Mouse (Mus musculus) c-Kit-positive CD71-negative TER-119-negative erythroid progenitor cells, embryonic 14.5 days (primary cell): Measurements from ENCODE around the gene F930015N05Rik.

Source experiments
- DNase-seq: peaks from one replicate; pipeline ENCODE4 v3.0.0-alpha.2; 2013; ENCODE audit warnings: low read depth

F930015N05Rik gene

DNA sequence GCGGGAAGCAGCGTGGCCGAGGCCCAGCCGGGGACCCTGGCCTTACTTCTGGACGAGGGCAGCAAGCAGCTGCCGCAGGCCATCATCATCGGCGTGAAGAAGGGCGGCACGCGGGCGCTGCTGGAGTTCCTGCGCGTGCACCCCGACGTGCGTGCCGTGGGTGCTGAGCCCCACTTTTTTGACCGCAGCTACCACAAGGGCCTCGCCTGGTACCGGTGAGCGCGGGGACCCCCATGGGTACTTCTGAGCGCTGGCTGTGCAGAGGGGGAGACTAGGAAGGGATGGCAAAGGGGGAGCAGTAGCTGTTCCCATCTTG, at the start of gene F930015N05Rik:
TSS of gene F930015N05Rik (minus strand) at position 242 of the 316 bp plus-strand sequence.
- DNase-seq: no peak

GRCm38 (mm10) chr11:64481445-64481844, 45.0 kb upstream of the F930015N05Rik start:
- DNase-seq: no peak

DNA sequence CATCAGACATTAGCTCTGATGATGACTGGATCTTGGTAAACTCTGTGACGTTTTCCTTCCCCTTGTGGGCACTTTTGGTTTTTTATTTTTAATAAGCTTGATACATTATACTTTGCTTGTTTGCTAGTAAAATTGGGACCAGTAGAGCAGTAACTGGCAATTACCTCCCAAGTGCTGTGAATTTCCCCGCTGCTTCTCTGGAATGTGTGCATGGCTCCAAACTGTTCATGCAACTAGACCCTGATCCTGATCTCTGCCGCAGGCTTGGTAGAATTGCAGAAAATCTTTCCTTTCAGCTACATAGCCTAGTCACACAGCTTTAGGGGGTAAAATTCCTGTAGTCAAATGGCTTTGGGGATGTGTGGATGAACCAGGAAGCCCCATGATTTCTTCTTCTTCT, 37.2 kb upstream of the F930015N05Rik start:
- no peak for DNase-seq

- peak; percentile 8 for DNase-seq
Observed at GRCm38 (mm10) chr11:64470689-64471088, 34.2 kb upstream of the F930015N05Rik start.

DNA sequence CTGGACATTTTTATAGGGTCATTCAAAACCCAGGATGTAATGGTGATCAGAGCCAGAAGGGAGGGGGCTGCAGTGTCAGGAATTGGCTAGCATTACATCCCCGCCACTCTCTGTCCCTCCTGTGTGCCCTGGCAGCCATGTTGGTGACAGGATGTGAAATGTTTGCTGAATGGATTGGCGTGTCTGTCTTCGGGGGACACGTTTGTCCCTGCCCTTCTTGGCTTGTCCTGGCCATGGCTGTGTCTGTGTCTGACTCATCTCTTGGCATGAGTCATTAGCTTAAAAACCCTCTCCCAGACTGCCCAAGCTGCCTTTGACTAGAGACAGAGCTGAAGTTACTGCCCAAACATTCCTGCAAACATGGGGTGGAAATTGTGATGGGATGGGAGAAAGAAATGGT, 32.3 kb upstream of the F930015N05Rik start:
- no peak for DNase-seq

DNA sequence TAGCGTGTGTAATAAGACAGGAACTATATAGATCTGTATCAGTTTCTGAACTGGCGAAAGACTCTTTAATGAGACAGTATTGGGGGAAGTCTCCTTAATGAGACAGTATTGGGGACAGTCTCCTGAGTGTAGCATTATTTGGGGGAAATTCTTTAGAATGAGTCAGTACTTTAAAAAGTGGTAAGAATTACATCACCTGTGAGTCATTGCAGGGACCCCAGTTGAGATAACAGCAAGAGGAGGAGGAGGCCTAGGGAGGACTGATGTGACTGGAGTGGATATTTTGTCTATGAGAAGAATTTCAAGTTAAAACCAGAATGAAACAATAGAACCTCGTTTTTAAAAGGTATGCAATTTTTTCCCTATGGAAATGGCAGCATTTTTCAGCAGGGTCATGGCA, 25.3 kb upstream of the F930015N05Rik start:
- DNase-seq: no peak

DNA sequence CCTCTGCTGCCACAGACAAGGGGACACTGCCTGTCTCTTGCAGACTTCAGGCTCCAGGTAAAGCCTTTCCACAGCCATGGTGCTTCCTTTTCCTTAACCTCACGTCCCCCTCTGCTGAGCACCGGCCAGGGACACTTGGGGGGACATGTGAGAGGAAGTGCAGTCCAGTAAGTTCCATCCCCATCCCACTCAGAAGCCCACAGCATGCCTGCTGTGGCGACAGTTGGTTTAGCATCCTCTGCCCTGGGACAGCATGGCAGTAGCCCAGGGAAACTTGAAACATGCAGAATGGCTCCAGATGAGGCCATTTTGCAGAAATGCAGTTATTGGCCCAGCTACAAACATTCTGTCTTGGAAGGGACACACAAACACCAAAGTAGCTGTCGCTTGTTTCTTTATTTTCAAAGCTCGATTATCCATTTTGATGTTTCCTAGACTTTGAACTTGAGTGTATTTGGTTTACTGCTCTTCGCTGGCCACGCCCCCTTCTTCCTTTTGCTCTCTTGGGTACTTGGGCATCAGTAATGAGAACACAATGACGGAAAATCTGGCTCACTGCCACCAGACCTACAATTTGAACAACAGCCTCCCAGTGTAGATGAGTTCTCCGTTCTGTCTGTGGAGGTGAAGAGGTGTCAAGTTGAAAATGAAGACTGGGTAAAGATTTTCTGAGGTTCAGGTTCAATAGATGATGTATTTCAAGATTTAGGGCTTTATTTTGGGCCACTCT, 12.3 kb upstream of the F930015N05Rik start:
- no peak for DNase-seq

DNA sequence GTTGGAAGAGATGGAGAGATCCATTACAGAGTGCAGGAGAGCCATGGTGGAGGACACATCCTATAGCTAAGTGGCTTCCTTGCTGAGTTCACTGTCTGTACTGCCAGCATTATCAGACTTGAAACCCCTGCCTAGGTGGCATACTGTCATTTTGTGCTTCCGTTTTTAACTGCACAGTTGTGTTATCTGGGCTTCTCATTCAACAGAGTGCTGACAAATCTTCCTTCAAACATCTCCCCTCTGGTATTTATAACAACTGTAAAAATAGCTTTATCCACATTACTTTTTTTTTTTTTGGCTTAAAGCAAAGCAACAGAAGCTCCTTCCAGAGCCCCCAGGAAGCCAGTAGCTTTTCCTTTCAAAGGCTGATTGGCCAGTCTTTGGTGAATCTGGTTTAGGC, 8.8 kb upstream of the F930015N05Rik start:
- DNase-seq: no peak

- DNase-seq: no peak
Observed at GRCm38 (mm10) chr11:64442701-64443100, 6.2 kb upstream of the F930015N05Rik start.

DNA sequence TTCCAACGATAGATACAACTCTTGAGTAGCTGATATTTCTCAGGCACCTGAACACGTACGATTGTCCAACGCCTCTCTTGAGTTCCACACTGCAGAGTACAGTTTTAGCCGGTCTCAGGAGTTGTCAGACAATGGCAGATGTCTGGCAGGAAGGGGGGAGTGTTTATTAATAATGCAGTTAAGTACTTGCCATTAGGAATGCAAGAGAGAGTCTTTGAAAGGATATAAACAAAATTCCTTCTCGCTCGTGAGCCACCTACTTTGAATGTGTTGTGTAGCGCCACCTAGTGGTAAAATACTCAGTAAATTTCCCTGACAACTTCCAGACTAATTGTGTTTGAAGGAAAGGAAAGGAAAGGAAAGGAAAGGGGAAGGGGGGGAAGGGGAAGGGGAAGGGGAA, 5.7 kb upstream of the F930015N05Rik start:
- no peak for DNase-seq

DNA sequence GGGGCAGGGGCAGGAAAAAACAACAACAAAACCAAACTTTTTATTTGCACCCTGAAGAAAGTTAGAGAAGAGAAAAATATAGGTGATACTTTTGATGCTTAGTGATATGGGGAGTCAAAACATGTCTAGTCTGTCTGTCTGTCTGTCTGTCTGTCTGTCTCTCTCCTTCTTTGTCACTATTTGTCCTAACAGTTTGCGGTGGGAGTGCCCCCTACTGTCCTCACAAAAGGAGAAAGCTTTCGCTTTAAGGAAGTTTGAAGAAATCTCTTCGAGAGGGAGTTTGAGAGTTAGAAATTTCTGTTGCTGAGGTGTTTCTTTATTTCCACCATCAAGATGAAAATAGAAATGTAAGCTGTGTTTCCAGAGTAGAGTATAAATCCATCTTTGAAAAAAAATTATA, 2.5 kb upstream of the F930015N05Rik start:
- no peak for DNase-seq

DNA sequence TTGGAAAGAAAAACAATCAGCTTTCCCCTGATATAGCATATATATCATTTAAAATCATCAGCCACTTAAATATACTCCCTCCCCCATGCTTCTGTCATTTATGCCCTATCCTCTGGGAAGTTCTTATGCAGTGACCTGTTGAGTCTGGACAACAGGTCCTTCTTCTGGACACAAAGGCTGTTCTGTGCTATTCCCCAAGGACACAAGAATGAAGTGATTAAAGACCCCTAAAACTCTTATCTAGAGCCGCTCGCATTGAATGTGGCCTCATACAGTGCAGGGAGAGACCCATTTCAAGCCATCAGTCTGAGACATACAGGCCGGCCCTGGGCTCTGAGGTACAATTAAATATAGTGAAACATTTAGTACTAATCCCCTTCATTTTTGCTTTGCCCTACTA, 1.3 kb upstream of the F930015N05Rik start:
- no peak for DNase-seq

DNA sequence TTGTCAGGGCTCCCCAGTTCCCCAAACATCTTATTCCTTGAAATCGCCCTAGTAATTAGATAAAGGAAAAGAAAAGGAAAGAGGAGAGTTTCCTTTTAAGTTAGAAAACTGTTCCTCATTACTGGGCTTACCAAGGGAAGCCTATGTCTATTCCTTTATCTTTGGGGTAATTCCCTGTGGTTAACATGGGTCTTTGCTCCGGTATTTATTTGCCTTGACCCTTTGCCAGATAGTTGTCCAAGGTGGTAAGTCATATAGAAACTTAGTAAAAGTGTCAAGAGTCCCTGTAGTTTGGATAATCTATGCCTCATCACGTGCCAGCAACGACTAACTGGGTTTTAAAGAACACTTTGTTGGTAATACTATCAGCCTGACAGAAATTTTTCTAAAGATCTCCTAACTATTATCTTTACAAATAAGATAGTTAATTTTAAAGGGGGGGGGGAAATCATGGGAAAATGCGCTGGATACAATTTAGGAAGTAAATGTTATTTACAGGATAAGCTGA, 392 bp upstream of the F930015N05Rik start:
- no peak for DNase-seq

- DNase-seq: peak; percentile 8
Observed at GRCm38 (mm10) chr11:64435546-64436411, 674 bp downstream of the F930015N05Rik start.

DNA sequence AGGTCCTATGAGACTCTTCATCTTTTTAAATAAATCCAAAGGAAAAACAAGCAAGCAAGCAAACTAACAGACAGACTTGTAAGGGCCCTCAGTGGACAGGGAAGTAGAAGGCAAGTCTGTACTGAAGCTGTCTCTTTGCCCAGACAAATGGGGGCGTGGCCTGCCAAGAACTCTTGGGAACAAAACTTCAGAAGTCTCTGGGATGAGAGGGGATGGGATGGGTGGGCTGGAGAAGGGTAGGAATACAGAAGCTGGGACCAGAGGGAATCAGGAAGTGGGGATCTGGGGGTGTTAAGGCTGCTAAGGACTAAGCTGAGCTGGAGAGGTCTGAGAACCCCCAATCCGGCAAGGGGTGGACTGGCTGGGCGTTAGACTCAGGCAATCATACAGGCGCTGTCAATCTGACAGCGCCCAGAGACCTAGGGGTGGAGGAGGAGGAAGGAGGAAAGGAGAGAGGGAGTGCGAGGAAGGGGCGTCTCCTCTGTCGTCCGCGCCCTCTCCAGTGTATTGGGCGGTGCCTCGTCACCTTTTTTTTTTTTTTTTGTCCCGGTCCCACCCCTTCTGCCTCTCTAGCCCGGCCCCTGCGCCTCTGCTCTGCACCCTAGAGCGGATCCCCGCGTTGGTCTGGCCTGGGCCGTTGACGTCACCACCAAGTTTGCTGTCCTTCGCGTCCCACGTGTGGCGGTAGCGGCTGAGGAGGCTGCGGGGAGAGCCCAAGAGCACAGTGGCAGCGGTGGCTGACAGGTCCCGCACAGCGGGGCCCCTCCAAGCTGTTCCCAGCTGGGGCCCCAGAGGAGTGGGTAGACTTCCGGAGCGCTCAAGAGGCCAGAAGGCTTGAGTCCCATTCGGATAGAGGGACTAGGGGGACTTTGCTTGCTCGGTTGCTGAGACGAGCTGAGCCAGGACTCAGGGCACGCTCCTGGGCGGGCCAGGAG, 1.6 kb downstream of the F930015N05Rik start, which contains the start of gene Hs3st3a1:
TSS of gene Hs3st3a1 (plus strand) at position 722 of the 935 bp plus-strand sequence.
- DNase-seq: peak; percentile 50

DNA sequence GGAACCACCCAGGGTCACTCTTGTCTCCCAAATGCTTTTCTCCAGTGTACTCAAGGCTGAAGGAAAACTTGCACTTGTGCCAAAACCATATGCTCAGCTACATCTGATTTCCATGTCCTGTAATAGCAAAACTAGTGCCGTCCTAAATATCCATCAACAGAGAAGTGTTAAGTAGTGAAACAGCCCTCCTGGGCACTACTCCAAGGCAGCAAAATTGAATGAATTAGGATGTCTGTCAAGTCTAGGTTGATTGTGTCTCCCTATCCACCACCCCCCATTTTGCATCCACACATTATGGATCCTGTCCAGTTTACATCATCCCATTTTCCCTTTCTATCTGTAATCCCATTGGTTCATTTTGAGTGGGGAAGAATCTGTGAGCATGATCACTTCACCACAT, 17.5 kb downstream of the F930015N05Rik start:
- no peak for DNase-seq

DNA sequence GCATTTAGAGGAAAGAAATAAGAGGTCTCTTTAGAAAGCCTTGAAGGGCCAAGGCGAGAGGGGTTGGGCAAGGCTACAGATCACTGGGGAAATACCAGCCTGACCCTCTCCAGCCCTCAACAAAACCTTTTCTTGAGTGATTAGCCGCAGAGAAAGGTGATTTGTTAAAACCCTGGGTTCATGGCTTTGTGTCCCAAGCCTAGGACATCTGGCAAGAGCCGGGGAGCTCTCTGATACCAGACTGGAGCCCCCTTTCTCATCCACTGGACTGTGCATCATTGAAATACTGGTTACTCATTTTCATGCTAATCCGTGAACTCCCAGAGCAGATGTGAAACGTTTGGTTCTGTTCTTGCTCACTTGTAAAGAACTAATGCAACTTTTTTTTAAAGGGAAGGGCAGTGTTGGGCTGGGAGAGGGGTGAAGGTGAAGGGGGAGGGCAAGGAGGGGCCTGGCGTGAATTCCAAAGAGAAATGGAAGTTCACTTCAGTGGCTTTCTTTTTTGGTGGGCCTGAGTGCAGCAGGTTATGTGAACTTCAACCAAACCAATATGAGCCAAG, 35.8 kb downstream of the F930015N05Rik start:
- no peak for DNase-seq

DNA sequence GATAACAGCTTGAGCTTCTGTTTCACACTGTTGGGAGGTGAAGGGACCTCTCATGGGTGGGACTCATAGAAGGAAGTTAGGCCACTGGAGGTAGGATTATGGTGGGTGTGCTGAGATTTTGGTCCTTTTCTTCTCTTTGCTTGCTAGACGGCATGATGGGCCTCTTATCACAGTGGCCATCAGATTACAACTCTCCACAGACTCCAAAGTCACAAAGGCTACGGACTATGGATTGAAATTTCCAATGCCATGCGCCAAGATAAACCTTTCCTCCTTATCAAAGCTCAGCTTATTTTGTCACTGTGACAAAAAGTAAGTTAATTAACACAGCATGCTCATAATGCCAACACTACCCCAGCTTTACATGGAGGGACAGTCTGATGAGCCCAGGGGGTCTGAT, 38.8 kb downstream of the F930015N05Rik start:
- no peak for DNase-seq

DNA sequence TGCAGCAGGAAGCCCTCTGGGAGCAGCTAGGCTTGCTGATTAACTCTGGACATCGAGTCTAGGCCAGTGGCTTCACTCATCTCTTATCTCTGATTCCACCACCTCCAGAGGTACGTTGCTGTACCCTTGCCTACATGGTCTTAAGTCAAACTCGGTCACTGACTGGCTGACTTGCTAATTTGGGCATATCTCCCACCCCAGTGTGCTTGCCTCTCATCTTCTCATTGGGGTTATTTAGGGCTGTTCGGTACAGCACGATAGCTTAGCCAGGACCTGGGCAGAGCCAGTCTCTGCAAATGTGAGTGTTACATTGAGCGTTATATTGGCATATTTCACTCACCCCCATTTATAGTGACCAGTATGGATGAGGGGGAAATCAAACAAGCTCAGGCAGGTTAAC, 39.5 kb downstream of the F930015N05Rik start:
- no peak for DNase-seq

DNA sequence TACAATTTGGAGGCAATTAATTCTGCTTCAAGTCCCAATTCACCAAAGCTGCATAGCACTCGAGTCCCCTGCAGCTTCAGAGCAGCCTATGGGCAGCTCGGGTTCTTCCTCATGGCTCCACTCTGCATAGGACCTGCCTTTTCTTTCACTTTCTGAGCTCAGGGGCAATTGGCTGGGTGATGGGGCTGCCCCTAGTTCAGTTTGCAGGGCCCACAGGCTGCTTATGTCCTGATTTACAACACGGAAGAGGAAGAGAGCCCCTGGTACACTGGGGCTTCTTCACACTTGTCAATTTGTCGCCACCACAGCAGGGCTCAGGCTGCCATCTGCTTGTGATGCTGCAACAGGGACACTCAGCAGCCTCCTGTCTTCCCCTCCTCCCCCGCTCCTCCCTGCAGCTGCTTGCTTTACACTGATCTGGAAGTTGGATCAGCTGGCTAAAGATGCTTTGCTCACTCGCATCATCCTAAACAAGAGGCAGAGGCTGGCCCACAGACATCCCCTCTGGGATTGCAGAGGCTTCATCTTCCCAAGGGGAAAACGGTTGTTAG, 40.0 kb downstream of the F930015N05Rik start:
- DNase-seq: no peak

DNA sequence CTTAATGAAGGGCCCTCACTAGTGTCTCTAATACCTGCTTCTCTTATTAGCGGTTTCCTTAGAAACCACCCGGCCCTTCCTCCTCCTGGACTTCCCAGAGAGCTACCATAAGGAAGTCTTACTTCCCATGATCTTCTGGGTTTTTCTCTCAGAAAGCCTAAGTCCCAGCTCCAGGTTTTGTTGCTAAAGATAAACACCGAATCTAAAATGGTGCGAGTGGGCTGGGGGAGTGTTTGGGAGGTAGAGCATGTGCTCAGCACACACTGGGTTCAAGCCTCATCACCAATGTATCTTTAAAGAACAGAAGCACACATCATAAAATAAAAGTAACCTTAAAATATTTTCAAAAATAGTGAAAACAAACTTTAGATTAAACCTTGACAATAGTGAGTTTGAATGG, 50.1 kb downstream of the F930015N05Rik start:
- no peak for DNase-seq
